Mouse (Mus musculus): ENCODE measurements at regions not wholly inside any gene's neighbourhood (a gene's known extent, or its start where the extent isn't known, plus 50 kb on each side); places are given as distances from the start of the nearest gene placed in this dataset.
A peak's percentile ranks its signal among the peaks of the same experiment; 100 is the strongest.

GRCm38 (mm10) chr2:105528535-105528934 lies 129.4 kb upstream of the Rcn1 start:
- no peak for DNase-seq

GRCm38 (mm10) chr2:105544099-105544498 lies 124.6 kb upstream of the Pax6 start:
- DNase-seq = no peak

- no peak for DNase-seq
Measured at GRCm38 (mm10) chr2:105552092-105552491, 116.6 kb upstream of the Pax6 start.

DNA sequence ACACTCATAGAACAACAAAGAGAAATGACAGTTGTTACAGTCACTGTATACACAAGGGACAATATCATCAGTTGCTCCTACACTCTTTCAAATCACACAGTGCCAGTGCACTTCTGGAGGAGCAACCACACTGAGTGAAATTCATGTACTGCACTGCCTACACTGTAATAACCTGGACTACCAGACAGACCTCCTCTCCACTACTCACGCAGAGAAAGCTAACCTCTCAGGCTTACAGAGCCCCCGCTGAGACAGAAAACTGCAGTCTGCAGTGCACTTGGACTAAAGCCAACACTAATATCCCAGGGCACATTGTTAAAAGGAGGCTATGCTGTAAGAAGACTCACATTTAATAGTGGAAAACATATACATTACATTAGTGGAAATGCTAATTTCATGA lies 81.9 kb upstream of the Pax6 start:
- no peak for DNase-seq

GRCm38 (mm10) chr2:105594131-105594530 lies 74.6 kb upstream of the Pax6 start:
- peak; percentile 73 for DNase-seq

GRCm38 (mm10) chr2:105604553-105605116 lies 64.1 kb upstream of the Pax6 start:
- DNase-seq = no peak

DNA sequence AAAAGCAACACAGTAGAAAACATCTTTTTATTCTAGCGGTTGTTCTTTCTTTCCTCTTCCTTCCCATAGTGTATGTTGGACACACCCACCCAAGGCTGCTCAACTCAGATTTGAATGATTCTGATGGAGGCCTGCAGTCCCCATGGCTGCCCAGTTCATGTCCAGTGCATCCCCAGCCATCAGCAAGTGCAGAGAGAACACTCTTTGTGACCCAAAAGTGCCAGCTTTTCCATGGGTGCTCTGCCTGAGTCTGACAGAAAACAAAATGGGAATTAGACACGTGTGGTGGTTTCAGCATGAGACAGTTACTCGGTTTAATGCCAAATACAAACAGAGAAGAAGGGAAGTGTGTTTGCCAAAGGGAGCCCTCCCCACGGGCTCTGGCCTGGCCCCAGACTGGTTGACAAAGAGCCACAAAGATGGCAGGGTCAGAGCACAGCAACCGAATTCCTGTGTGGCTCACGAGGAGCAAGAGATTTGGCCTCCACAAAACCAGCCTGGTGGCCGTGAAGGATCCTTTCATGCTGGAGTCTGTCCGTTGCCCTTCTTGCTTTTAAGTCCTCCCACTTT lies 60.6 kb upstream of the Pax6 start:
- no peak for DNase-seq

DNA sequence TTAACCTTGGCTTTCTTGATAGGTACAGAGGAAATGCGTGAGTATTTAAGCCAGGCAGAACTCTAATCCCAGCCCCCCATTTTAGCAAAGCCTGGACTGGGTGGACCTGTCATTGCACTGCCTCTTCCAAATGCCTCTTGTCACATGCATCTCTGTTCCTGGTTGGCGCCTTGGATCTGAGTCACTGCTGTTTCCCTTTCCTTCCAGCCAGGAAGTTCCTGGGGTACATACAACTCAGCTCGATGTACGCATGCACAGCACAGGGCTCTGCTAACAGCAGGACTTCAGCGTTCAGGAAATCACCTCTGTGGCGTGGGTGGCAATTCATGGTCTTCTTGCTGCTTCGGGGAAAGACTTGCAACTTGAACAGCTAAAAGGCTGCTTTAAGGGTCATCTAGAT lies 59.9 kb upstream of the Pax6 start:
- DNase-seq = no peak

DNA sequence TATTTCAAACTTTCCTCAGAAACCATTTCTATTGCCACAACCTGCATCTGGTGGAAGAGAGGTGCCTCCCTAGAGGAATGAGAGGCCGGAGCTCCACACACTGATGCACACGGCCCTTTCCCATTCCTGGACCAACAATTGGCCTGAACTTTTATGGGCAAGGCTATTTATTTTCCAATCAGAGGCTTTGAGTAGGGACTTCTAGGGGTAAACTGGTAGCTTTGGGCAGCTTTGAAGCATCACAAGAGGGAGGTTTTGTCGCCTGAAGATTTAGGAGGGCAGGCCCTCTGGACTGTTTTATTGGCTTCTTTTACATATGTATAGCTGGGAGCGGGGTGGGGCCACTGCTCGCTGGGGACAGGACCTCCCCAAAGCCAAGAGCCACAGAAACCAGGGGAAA lies 57.7 kb upstream of the Pax6 start:
- DNase-seq = no peak

DNA sequence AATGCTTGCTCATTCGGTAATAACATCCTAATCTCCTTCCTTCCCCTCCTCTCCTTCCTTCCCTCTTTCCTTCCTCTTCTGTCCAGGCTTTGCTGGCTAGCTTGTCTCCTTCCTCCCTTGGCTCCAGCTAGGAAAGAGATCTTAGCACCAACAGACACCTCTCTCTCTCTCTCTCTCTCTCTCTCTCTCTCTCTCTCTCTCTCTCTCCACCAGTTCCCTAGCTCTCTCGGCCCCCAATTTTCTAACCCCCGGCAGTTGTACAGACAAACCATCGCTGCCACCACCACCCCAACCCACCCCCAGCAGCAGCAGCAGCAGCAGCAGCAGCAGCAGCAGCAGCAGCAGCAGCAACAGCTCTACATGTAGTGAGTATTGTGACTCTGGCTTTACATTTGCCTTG lies 57.0 kb upstream of the Pax6 start:
- DNase-seq = no peak

DNA sequence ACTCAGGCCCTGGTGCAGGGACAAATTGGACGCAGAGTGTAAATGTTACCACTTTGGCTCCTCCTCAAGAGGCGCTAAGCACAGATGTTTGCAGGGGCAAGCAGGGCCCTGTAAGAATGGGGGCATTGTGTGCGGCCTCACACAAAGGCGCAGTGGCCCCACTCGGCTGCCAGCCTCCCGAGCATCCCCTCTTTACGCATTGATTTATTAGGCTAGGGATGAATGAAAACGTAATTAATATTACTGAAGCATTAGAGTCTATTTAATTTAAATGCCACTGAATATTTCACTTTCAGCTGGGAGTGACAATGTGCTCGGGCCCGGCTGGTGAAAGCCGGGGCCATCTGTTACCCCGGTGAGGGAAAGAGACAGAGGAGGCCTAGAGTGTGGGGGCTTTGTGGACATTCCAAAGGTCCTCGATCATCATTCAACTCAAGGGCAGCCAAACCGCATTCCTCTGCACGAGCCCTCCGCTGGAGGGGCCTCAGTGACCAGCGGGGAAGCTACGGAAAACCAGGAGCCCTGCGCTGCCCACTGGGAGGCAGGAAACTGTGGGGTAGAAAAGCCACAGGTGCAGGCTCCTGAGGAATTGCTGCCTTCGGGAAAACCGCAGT lies 56.5 kb upstream of the Pax6 start:
- DNase-seq = no peak

GRCm38 (mm10) chr2:105612706-105613105 lies 56.0 kb upstream of the Pax6 start:
- DNase-seq = no peak

DNA sequence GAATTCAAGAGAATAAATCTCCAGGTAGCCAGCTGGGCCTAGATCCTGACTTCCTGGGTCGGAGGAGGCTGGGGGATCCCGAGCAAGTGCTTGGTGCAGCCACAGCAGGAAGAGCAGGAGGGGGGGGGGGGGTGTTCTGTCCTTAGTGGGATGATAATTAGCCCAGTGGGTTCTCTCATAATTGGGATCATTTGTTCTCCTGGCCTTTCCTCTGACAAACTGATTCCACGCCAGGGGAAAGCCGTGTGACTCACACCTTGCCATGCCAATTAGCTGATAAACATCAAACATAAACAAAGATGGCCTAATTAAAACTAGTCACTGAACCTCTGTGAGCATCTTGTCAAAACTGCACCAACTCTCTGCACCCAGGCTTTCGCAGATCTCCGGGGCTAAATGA lies 55.5 kb upstream of the Pax6 start:
- no peak for DNase-seq

- peak; percentile 30 for DNase-seq
Measured at GRCm38 (mm10) chr2:105615891-105616733, 52.6 kb upstream of the Pax6 start.

All from adrenal gland, adult 2 months (tissue).